Mouse (Mus musculus) brain, adult 2 months (tissue): ENCODE data around the gene Fkbp5.
"Not testable (repeated sequence)": the region's sequence is repeated elsewhere in the genome, so short reads cannot be mapped to it uniquely, and the experiment has no call there.

Experiments used
- DNase-seq: peaks from one replicate; pipeline ENCODE4 v3.0.0; 2011; ENCODE audit warnings: low read depth, low spot score

The Fkbp5 gene

GRCm38 (mm10) chr17:28419636-28420035, 97.7 kb downstream of the Fkbp5 start:
- peak; percentile 17 for DNase-seq

GRCm38 (mm10) chr17:28418954-28419353, 98.4 kb downstream of the Fkbp5 start:
- DNase-seq, result peak; percentile 33

DNA sequence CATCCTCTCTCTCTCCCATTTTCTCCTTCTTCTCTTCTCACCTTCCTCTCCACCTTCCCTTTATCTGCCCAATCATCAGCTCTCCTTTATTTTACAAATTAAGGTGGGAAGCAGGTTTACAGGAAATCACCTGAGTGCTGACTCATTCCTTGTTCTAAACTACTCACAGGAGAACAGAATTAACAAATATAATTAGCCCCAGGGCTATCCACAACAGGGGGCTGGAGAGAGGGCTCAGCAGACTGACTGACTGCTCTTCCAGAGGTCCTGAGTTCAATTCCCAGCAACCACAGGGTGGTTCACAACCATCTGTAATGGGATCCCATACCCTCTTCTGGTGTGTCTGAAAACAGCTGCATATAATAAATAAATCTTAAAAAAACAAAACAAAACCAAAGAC, 98.8 kb downstream of the Fkbp5 start:
- not testable (repeated sequence) for DNase-seq

- DNase-seq, result no peak
These were observed 99.6 kb downstream of the Fkbp5 start for GRCm38 (mm10) chr17:28417771-28418170.

DNA sequence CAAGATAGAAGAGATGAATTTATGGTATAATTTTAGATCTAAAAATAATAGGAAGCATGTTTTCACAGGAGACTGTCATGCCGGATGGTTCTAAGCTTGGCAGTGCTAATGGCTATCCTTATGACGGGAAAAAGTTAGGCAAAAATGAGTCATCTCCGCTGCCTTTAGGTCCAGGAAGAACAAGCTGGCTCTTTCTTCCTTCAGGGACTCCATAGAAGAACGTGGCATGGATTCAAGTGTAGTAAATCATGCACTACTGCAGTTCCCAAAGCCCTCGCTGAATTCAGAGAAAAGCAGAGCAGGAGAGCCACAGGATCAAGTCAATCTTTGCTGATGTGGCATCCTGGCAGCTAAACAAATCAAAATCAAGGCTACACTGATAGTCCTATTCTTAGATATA, 102.1 kb downstream of the Fkbp5 start:
- peak; percentile 71 for DNase-seq

DNA sequence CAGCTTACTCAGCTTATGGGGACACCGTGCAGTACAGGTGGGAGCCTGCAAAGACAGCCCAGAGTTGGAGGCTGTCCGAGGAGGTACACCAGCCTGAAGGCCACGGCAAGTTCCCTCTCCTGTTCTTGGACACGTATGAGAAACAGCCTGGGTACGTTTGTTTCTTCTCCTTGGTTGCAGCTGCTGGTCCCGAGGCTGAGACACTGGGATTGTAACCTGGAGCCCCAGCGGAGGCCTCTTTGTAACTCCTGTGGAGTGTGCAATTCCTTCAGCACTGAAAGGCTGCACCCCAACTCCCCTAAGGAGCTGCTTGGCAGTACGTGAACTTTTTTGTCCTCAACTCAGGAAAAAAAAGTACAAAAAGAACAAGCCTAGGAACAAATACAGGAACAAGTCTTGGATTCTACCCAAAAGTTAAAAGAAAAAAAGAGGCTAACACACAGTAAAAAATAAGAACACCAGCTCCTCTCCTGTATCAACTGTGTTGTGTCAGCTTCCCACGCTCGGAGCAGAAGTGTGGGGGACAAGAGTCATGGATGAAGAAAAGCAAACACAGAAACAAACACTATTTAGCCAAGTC, 105.9 kb downstream of the Fkbp5 start:
- DNase-seq, result peak; percentile 31

DNA sequence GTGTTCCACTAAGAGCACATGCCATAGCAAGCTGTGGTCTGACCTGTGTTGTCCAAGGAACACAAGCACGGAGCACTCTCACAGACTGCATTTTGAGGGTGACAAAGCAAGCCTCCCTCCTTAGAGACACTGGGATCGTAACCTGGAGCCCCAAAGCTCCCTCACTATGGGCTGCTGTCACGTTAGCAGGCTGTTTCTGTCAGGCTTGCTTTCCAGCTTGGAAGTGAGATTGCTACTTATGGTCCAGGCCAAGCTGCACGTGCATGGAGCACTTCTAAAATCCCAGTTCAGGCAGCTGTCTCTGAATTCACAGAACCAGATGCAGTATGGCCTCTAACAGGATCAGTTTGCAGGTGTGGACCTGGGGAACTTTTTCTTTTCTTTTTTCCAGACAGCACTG, 106.6 kb downstream of the Fkbp5 start:
- no peak for DNase-seq

DNA sequence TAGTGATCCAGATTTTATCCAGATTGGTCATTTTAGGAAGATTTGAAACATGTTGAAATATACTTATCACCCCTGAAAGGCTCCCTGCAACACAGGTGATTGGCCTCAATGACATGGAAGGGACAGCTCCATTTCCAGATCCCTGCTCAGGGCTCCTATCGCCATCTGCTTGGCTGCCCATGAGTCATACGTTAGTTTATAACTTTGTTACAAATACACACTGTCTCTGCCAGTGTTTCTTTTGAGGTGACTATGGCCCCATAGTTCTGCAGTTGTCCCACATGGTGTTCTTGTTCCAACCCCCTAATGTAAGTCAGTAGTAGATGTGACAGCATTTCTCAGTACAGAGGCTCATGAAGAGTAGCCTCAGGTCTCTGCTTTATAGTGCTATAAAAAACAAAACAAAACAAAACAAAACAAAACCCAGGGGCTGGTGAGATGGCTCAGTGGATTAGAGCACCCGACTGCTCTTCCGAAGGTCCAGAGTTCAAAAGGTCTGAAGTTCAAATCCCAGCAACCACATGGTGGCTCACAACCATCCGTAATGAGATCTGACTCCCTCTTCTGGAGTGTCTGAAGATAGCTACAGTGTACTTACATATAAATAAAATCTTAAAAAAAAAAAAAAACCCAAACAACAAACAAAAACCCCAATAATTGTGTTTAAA, 108.9 kb downstream of the Fkbp5 start:
- no peak for DNase-seq

GRCm38 (mm10) chr17:28407418-28408250, 109.7 kb downstream of the Fkbp5 start:
- peak; percentile 93 for DNase-seq

DNA sequence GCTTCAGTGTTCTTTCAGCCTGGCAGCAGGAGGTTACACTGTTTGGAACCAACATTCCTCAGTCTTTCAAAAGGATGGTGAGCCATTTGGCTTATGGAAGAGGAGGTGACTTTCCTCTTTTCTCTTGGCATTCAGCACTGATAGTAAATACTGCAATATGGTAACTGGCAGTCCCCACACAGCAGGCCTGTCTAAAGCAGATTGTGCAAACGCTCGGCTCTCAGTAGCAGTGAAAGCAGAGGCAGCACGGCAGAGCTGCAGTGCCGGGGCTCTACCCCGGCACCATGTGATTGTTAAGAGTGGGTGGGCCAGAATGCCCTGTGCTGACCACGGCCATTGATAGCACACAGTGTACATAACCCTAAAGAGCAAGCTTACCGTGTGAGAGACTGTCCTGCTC, 110.9 kb downstream of the Fkbp5 start:
- peak; percentile 84 for DNase-seq

GRCm38 (mm10) chr17:28404745-28405144, 112.6 kb downstream of the Fkbp5 start:
- DNase-seq, result not testable (repeated sequence)

DNA sequence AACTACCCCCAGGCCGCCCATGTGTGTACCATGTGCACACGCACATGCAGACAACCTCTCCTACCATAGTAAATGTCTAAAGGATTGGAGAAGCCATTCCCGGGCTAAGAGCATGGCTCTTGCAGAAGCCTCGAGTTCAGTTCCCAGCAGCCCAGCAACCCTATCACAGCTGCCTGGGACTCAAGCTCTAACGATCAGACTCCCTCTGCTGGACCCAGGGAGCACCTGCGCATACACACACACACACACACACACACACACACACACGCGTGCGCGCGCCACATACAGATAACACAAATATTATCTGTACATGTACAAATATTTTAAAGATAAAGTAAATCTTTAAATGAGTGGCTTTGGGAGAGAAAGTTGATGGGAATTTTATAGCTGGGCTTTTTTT, 113.0 kb downstream of the Fkbp5 start:
- no peak for DNase-seq

DNA sequence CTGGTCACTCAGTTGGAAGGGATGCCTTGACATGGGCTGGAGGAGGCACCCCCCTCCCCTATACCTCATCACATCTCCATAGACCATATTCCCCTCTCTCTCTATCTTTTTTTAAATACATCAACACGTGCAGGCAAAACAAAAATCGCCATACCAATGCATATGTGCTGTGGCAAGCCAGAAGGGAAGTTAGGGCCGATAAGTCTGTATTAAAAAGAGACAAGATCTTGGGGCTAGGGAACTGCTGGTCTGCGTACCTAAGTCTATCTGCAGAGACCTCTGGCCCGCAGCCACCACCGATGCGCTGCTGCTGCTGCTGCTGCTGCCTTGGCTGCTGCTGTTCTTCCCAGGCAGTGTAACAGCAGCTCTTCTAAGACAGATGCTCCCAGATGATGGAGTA, 122.3 kb downstream of the Fkbp5 start:
- no peak for DNase-seq

DNA sequence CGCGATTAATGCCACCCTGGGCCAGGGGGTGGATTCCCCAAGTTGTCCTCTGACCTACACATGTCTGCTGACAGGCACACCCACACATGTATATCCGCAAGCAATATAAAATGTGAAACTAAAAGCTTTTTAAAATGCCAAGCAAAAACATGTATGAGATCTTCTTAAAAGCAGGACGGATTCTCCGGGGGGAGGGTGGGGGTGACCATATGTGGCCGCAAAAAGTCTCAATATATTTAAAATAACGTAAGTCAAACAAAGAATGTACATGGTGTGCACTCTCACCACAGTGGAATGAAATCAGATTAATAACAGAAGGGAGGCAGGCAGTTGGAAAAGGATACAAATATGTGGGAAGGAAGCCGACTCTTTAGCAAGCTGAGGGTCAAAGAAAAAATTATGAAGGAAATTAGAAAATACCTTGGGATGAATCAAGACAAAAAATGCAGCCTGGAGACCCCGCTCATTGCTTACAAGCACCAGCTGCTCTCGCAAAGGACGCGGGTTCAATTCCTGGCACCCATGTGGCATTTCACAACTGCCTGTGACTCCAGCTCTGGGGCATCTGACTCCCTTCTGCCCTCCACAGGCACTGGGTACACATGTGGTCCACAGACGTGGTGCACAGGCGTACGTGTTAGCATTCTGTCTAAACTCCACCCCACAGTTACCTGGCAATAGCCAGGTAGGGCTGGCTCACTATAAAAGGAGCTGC, 123.1 kb downstream of the Fkbp5 start:
- no peak for DNase-seq

- no peak for DNase-seq
These were observed 125.5 kb downstream of the Fkbp5 start for GRCm38 (mm10) chr17:28391568-28392432.

DNA sequence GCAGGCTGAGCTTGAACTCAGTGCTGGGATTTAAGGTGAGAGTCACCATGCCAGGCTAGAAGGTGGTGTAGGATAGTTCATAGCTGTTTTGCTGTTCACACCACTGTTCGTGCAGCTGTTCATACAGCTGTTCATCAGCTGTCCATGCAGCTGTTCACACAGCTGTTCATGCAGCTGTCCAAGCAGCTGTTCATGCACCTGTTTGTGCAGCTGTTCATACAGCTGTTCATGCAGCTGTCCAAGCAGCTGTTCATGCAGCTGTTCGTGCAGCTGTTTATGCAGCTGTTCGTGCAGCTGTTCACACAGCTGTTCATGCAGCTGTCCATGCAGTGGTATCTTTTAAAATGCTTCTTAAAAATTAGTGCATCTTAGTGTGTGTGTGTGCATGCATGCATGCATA, 128.8 kb downstream of the Fkbp5 start:
- no peak for DNase-seq

GRCm38 (mm10) chr17:28386150-28386905, 131.0 kb downstream of the Fkbp5 start:
- peak; percentile 87 for DNase-seq

- no peak for DNase-seq
These were observed 133.0 kb downstream of the Fkbp5 start for GRCm38 (mm10) chr17:28384298-28384697.

- DNase-seq, result no peak
These were observed 137.1 kb downstream of the Fkbp5 start for GRCm38 (mm10) chr17:28380255-28380654.

- no peak for DNase-seq
These were observed 141.7 kb downstream of the Fkbp5 start for GRCm38 (mm10) chr17:28375592-28376061.
